Mouse (Mus musculus) heart, adult 9 months (tissue): ENCODE measurements at regions not wholly inside any gene's neighbourhood (a gene's known extent, or its start where the extent isn't known, plus 50 kb on each side); places are given as distances from the start of the nearest gene placed in this dataset.
A peak's percentile ranks its signal among the peaks of the same experiment; 100 is the strongest.

Experiments
- DNase-seq, 2 experiments: peaks; one replicate each; pipeline ENCODE4 v3.0.0; 2022; ENCODE audit warnings: low spot score in 2 of 2

DNA sequence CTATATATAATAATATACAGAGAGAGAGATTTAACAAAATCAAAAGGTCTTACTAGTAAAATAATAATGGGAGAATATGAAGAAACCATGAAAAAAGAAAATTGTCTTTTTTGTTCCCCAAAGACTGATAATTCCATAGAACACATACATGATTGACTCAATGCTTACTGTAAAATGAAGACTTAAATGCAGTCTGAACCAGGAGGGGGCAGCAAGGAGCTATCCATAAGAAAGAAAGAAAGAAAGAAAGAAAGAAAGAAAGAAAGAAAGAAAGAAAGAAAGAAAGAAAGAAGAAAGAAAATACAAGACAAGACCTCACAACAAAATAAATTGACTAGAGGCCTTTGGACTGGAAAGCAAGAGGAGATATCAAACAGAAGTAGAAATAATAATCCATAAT lies 868.8 kb upstream of the Acvr2a start:
- no peak for DNase-seq

DNA sequence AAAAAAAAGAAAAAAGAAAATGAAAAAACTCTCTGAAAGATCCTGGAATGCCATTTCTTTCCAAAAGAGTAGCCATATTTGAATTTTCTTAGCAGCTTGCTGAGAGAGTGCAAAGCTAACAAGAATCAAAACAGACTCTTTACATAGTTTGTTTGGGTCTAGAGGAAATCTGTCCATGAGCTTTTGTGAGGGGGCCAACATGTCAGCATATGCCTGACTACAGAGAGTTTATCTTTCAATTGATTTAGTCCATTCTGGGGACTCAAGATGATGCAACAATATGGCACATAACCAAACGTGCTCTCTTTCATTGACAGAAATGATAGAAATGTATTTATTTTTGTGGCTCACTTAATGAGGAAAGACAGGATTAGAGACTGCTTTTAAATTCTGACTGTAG lies 822.8 kb upstream of the Acvr2a start:
- no peak for DNase-seq

DNA sequence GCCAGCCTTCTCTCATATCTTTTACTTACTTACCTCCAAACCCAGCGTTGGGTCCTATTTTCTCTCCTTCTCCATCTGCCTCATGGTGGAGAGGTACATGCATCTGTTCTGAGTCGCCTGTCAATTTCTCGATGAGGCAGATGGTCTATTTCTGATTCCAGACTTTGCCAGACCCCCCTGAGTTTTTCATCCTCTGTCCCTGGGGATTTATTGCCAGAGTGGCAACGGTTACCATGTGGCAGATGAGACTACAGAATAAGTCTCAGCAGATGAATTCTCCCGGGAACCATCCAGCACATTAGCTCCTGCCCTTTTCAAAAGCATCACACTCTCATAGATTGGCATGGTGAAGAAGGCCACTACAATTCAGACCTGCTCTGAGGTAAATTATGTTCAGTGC lies 819.7 kb upstream of the Acvr2a start:
- no peak for DNase-seq

DNA sequence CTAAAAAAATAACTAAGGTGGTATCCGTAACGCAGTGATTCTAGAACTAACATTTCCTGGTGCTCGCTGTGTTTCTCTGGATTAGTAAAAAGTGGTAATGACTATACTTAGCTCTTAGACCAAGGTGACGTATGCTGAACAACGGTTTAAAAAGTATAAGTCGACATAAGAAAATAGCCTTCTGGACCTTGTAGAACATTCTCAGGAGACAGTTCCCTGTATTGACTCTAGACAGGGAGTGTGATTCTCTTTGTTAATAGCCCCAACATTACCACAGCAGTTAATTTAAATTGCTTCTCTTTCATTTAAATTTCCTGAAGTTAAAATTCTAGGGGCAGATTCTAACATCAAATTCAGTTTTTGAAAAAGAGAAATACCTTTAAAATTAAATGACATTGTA lies 812.7 kb upstream of the Acvr2a start:
- DNase-seq = no peak

DNA sequence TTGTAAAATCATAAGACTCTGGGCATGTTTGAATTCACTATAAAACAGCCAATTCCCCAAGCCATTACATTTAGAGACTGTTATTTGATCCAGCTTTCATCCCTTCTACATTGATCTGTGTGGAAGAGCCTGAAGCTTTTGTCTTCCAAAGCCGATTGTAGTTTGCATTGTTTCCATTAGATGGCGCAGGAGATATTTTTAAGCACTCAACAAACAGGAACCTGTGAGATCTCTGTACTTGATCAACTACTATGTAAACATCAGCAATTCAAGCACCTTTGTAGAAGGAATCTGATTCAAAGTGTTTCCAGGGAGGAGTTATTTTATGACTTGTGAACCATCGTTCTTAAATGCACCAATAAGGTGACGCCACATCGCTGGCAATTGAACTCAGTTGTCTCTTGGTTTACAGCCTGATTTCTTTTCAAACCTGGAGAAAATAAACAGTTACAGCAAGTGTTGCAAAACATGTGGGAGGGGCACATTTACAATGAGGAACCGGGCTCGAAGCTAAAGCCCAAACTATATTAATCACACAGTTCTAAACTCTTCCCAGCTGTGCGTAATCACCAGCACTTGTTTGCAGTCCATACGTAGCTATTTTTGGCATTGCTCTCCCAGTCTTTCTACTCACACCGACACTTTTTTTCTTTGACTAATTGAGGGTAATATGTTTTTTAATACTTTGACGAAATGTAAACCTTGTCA lies 812.0 kb upstream of the Acvr2a start:
- DNase-seq = peak in 1 of 2 experiments; percentile 35

DNA sequence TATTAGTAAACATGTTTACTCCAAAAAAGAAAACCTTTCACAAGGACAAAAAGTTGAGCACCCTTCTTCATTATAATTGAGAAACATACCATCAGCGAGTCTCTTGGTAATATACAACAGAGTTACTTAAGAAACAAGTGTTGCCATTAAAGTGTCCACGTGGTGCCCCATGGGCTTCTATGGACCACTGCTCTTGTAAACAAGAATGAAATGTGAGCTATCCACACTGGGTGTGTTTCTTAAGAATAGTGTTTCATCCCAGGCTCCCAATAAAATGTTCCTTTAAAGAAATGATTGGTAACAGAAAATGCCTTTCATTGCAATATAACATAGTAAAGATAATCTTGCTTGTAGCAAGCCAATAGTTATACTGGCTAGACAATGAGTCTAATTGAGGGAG lies 803.6 kb upstream of the Acvr2a start:
- no peak for DNase-seq

DNA sequence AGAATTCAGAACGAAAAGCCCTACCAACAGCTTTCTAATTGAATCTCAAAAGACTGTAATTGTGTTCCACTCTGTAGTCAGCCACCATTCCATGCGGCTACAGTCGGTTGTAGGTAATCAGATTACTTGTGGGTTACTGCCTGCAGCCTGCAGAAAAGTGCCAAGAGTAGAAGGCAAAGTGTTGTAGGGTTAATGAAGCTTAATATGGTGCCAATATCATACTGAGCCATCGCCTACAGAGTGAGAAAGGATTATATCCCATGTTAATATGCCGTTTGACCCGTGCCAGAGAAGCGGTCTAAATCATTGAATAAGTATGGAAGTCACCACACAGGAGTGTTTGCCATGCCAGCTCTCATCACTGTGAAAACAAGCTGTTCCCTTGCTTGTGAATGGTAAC lies 786.4 kb upstream of the Acvr2a start:
- no peak for DNase-seq

DNA sequence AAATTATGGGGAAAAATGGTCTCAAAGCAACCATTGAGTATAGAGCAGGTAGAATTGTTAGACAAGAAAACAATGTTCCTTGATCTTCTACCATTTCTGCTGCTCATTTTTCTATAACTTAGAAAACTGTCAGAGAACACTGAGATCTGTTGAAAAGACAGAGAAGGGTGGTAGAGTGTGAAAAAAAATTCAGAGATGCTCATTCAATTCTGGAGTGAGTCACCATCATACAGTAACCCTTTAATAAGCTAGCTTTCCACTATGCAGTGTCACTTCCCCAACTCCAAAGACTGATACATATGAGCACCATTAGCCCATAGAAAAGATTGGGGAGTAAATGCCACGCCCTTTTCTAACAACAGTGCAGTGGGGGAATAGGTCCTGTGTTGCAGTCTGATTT lies 752.5 kb upstream of the Acvr2a start:
- DNase-seq = no peak

DNA sequence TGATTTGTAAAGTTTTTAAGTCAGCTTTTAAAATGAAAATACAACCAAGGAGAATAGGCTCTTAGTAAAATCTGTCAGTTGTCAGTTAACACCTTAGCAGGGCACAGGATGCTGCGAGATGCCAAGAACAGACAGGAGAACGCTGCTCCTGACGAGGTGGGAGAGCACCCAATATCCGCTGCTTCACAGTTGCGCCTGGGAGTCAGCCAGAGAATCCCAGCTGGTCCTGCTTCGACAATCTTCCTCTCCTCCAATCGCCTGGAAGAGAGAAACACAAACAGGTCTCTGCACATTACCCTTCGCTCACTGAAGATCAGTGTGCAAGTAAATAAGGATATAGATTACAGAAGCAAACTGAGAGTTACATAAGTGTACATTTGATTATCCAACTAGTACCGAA lies 750.5 kb upstream of the Acvr2a start:
- no peak for DNase-seq

DNA sequence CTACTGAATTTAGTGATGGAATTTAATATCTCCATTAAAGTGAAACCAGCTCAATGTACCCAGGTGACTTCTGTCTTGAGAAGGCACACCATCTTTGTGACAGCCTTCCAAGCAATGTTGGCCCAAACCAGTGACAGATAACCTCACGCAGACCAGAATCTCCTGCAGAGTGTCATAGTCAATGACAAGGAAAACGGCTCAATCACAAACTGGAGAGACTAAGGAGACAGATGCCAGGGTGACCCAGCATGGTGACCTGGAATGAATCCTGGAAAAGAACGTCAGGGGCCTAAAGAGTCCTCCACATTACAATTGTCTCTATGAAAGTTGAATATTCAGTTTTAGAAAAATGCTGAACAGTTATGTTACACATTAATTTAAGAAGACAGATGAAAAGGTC lies 748.7 kb upstream of the Acvr2a start:
- no peak for DNase-seq

DNA sequence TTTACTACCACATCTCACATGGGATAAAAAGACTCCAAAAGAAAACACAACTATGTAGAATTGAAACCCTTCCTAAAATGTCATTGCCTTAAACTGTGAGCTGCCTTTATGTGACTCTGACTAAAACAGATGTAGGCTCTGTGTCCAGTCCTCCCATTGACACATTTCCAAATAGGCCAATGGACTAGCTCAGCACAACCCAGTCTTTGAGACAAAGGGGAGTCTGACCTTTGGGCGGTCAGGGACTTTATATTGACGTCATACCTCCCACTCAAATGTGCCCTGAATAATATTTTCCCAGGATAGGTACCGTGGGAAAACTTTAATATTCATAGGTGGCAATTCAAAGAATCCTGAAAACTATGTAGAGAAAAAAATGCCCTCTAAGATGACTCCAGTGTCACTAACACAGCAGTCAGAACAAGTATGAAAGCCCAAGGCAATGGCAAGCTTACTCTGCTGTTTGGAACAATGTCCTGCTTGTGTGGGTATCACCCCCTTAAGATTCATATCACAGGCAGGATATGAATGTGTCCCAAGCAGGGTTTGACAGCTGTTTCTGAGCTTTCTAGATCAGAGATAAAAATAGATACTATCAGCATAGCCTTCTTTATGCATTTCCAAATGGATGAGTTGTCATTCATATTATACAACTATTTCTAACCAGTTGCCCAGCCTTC lies 731.6 kb upstream of the Acvr2a start:
- DNase-seq = no peak

DNA sequence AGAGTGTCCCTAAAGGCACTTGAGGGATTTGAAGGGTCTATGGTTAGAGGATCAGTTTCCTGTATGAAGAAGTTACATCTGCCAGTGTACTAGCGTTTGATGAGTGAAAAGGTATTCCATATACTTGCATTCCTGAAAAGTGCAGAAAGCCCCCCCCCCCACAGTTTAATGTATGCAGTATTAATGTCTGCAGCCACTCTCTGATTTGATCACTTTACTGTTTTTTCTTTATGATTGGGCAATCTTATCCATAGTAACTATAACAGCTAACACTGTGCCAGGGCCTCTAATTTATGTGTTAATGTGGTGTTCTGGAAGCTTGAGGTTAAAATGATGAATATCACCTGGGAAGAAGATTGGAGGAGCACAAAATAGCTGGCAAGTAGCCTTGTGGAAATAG lies 715.6 kb upstream of the Acvr2a start:
- DNase-seq = no peak

DNA sequence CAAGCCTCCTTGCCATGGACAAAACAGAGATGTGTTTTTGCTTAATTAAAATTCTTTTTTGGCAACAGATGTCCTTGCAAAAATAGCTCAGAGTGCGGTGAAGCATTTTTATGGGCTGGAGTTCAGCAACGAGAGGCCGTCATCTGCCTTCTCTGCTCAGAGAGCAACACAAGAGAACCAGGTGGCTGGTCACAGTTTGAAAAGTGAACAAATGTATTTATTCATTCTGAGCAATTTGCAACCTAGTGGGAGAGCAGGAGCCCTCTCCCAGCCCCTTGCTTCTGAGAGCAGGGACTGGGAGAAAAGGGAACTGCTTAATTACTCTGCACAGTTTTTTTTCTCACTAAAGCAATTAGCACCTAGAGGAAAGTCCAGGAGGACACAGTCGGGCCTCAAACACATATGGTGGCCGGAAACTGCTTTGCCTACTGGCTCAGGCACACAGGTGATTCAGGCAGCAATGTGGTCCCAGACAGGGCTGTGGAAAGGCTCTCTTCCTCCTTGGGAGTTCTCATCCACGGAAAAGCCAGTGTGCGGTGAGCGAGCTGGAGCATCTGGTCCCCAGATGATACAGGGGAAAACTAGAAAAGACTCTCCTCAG lies 714.9 kb upstream of the Acvr2a start:
- DNase-seq = no peak

DNA sequence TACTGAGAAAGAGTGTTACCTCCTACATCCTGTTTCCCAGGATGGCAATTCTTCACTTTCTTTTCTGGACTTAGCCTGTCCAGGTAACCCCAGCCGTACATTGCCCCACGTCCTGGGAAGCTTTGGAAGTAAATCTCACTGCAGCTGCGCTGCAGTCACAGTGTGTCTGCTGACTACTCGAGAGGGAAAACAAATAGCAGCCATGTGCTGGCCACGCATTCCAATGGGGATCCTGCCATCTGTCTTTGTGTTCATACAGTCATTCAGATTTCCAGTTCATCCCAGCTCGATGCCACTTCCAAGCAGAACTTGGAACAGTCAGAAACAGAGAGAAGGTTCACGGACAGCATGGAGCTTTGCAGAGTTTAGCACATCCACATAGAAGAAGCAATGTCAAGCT lies 690.2 kb upstream of the Acvr2a start:
- DNase-seq = no peak

DNA sequence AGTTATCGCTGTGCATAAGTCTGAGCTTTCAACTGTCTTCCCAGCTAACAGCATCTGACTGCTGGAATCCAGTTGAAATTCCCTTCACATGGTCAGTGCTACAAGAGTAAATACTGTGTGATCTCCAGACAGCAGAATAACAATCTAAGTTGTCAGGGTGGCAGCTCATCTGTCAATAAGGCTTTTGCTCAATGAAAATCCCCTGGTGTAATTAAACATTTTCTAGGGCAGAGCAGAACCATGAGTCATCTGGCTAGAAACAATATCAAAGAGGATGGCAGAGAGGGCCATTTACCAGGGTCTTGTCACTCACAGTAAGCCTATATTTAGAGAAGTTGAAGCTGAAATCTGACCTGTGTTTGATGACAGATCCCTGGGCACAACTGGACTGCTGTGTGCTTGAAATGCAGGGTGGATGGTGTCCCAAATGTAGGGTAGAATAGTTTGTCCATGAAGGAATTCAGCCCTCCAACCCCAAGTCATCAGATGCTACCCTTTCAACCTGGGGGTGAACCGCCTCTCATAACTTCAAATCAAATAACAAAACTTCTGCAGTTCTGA lies 675.8 kb upstream of the Acvr2a start:
- DNase-seq = no peak

DNA sequence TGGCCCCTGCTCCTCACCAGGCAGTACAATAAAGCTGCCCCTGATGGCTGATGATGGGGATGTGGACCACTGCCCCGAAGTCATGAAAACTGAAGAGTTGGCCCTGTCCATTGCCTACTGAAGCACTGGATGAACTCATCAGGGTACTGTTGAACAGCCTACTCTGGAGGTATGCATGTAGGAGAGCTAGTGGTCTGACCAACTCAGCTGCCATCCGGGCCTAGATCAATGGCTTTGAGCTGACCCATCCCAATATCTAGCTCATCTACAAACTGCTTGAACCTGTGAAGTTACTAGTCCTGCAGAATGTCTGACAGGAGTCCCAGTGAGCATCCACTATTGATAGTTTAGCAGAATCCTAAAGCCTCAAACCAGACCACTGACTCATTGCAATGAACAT lies 672.6 kb upstream of the Acvr2a start:
- DNase-seq = no peak

DNA sequence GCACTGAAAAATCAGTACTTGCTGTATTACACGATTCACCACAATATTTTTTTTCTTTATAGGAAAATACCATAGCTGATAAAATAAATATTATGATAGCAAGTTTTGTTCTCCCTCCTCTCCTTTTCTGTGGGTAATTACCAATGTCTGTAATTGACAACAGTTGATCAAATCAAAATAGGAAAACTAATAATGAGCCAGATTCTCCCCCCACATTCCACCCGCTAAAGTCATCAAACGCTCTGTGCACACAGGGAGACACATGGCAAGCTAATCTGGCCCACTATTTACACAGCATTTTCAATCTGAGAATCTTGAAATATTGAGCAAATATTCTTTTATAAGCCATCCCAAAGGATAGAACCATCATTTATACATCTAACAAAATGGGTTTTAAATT lies 659.2 kb upstream of the Acvr2a start:
- DNase-seq = no peak

DNA sequence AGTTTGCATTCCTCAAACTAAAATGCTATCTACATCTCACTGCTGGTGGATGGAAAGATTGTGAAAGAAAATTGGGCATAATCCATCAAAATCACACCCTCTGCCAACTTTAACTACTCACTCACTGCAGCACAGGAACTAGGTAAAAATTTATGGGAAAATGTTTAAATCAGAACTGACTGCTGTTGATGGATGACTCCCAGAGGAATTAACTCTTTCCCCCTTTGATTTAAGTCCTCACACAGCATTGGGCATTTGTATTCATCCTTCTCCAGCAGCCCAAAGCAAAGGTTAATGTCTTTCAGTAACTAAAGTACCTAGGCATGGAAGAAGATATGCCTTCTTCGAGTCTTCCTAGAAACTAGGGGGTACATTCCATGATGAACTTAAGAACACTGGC lies 641.3 kb upstream of the Acvr2a start:
- DNase-seq = no peak

DNA sequence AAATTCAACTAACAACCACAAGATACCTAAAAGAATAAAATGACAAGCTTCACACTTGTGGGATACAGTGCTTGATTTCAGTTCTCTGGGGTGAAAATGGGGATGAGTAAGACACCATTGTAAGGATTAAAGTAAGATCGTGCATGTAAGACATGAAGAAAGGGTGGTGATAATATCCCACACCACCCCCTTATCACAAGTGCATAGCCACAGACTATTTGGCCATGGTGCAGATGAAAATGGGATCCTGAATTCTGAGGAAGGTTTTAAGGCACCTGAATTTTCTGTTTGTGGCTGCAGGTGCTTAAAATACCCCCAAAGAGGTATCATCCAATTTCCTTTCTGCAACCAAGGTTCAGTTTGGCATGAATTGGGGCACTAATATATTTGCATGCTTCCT lies 627.7 kb upstream of the Acvr2a start:
- DNase-seq = no peak

DNA sequence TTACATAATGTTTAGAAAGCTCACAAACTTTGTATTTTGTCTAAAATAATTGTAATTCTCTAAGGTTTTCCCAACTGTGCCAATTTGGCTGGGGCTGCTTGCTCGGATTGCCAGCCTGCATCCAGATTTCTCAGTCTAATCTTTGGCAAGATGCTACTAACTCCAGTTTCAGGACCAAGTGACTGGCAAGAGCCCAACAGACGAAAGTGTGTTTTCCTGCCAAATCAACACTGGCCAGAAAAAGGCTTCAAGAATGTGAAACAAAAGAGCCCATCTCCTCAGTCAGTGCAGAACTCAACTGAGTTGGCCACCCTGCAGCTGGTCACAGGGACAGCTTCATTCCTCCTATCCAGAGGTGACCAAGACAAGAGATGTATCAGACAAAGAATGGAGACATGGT lies 627.3 kb upstream of the Acvr2a start:
- peak in 1 of 2 experiments; percentile 8 for DNase-seq

DNA sequence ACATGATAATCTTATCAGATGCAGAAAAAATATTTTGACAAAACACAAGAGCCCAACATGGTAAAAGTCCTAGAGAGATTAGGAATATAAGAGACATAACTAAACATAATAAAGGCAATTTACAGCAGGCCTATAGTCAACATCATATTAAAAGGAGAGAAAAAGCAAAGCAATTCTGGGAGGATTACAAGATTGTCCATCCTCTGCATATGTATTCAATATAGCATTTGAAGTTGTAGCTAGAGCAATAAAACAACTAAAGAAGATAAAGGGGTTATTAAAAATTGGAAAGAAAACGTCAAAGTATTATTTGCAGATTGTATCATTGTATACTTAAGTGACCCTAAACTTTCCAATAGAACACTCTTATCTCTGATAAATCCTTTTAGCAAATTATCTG lies 602.1 kb upstream of the Acvr2a start:
- DNase-seq = no peak

DNA sequence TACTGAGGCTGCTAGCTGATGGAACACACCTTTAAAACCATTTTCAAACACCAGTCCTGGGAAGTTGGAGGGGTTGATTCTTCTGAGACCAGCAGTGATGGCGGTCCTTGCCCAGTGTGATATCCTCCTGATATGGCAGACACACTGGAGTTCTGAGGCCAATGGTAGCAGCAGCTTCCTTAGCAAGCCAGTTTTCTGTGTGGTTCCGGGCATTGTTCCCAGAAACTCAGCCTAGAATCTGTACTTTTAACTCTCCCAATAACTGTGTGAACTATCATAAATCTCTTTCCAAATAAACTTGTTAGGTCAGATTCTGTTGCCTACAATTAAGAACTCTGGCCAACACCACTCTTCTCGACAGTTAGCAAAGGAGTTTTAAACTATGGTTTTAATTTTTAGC lies 593.1 kb upstream of the Acvr2a start:
- no peak for DNase-seq
